Mouse (Mus musculus) right cerebral cortex, adult 18-20 months (tissue): Measurements from ENCODE around the gene Ftl1.

Experiments
- DNase-seq: peaks from one replicate; pipeline ENCODE4 v3.0.0; 2022; ENCODE audit warnings: mixed read lengths

Gene Ftl1

DNA sequence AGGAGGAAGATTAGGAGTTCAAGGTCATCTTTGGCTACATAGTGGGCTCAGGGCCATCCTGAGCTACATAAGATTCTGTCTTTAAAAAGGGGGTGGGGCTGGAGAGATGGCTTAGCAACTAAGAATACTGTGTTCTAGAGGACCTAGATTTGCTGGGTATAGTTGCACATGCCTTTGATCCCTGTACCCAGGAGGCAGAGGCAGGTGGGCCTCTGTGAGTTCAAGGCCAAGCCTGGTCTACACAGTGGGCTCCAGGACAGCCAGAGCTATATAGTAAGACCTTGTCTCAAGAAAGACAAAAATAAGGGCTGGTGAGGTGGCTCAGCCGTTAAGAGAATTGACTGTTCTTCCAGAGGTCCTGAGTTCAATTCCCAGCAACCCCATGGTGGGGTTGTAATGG lies 9.7 kb downstream of the Ftl1 start:
- no peak for DNase-seq

GRCm38 (mm10) chr7:45447325-45447990 lies 12.2 kb downstream of the Ftl1 start:
- DNase-seq: no peak

- no peak for DNase-seq
Observed at GRCm38 (mm10) chr7:45446589-45446988, 13.1 kb downstream of the Ftl1 start.

DNA sequence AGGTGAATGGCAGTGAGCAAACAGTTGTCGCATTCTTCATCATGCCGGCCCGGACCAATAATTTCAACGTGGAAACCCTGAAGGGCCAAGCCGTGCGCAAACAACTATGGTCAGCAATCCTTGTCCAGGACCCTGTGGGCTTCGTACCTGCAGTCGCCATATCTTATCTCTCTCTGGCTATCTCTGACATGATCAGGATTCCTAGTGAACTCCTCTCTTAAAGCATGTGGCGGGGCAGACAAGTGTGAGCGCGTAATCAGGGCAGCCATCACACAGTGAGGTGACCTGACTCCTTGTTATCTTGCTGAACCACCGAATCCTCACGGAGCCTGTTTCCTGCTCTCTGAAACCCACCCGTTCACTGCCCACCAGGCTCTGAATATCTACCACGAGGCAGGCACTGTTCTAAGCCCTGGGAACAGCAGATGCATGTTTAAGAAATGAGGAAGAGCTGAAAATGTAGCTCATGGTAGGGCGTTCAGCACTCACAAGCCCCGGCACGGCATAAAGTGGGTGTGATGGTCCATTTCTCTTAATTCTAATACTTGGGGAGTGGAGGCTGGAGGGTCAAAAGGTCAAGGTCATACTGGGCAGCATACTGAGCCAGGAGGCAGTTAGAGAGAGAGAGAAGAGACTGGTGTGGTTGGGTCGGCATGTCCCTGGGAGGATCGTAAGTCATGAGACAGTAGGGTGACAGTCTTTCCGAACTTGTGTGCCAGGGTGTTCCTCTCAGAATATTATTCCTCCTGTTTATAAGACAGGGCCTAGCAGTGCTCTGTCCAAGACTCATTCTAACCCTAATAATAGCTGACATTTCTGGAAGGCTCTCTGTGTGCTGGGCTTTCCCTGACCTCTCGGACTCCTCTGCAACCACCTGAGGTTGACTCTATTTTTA lies 15.9 kb downstream of the Ftl1 start:
- no peak for DNase-seq

GRCm38 (mm10) chr7:45437521-45438276 lies 22.0 kb downstream of the Ftl1 start, which contains the start of gene Ruvbl2:
Gene Ruvbl2 (minus strand): TSS chr7:45438096.
- no peak for DNase-seq

- DNase-seq: no peak
Observed at GRCm38 (mm10) chr7:45437046-45437445, 22.6 kb downstream of the Ftl1 start.

DNA sequence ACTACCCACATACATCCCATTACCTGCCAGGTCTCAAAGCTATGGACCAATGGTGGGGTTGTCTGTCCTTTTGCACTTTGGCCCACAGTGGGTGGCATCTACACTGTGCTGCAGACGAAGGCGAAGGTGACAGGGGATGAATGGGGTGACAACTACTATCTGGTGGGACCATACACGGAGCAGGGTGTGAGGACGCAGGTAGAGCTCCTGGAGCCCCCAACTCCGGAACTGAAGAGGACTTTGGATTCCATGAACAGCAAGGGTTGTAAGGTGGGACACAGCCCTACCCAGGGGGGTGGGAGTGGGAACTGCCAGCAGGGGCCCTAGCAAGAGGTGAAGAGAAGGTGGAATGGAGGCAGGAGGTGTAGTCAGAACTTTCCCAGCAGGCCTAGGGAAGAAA lies 23.2 kb downstream of the Ftl1 start:
- DNase-seq: no peak

GRCm38 (mm10) chr7:45435038-45435437 lies 24.6 kb downstream of the Ftl1 start:
- DNase-seq: no peak

GRCm38 (mm10) chr7:45434203-45435015 lies 25.3 kb downstream of the Ftl1 start, which contains the start of gene Gys1:
Gene Gys1 (plus strand): TSS chr7:45434844.
- peak; percentile 100 for DNase-seq

DNA sequence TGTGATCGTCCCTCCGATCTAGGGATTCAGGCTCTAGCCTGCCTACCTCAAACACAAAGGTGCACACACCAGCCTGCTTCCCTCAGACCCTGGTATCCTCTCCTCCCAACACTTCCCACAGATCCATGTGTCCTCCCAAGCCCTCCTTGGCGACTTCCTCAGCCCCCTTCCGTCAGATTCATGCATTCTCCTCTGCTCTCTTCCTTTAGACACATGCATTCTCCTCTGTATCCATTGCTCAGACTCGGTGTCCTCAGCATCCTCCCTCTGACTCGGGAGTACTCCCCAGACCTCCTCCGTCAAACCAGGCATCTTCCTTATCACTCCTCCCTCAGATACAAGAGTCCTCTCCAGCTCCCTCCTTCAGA lies 25.9 kb downstream of the Ftl1 start:
- no peak for DNase-seq

DNA sequence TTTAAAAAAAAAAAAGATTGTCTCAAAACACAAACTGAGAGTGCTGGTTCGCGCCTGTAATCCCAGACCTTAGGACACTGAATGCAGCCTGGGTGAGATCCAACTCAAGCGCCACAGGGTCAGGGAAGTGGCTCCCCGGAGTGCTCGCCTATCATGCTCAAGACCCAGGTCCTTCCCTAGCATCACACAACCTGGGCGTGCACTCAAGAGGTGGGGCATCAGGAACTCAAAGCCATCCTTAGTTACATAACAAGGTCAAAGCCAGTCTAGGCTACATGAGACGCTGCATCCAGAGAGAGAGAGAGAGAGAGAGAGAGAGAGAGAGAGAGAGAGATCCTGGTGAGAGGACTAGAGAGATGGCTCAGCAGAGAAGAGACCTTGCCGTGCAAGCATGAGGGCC lies 33.1 kb downstream of the Ftl1 start:
- DNase-seq: no peak

DNA sequence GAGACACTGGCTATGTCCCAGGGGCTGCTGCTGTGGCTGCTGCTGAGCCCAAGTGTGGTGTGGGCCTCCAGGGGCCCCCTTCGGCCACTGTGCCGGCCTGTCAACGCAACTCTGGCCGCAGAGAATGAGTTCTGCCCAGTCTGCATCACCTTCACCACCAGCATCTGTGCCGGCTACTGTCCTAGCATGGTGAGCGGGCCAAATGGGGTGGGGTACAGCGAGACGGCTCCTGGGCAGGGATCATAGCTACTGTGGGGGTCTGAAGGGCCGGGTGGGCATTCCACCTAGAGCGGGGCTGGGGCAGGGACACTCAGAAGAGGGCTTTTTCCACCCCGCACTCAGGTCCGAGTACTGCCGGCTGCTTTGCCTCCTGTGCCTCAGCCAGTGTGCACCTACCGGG lies 38.5 kb downstream of the Ftl1 start:
- no peak for DNase-seq

DNA sequence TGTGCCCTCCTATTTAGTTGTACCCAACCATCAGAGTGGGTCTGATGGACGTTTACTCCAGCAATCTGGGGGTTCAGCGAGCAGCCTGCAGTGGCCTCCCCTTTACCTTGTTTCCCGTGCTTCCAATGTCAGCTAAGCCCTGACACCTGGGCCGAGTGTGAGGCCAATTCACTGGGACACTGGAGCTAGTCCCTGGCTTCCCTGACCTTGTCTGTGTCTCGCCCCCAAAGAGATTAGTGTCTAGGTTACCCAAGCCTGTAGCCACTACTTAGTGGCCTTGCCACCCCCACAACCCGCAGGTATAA lies 39.1 kb downstream of the Ftl1 start, which contains the start of gene Lhb:
Gene Lhb, plus strand, starts transcription at position 206 of the 305 bp plus-strand sequence.
- DNase-seq: no peak

GRCm38 (mm10) chr7:45419859-45420614 lies 39.6 kb downstream of the Ftl1 start:
- no peak for DNase-seq

GRCm38 (mm10) chr7:45417962-45418492 lies 41.7 kb downstream of the Ftl1 start:
- no peak for DNase-seq

DNA sequence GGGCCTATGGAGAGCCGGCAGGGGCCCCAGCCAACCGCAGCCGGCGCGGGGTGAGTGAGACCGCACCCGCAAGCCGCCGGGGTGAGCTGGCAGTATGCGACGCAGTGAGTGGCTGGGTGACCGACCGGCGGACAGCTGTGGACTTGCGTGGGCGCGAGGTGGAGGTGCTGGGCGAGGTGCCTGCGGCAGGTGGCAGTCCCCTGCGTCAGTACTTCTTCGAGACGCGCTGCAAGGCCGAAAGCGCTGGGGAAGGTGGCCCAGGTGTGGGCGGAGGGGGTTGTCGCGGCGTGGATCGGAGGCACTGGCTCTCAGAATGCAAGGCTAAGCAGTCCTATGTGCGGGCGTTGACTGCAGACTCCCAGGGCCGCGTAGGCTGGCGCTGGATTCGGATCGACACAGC lies 44.0 kb downstream of the Ftl1 start:
- peak; percentile 55 for DNase-seq

DNA sequence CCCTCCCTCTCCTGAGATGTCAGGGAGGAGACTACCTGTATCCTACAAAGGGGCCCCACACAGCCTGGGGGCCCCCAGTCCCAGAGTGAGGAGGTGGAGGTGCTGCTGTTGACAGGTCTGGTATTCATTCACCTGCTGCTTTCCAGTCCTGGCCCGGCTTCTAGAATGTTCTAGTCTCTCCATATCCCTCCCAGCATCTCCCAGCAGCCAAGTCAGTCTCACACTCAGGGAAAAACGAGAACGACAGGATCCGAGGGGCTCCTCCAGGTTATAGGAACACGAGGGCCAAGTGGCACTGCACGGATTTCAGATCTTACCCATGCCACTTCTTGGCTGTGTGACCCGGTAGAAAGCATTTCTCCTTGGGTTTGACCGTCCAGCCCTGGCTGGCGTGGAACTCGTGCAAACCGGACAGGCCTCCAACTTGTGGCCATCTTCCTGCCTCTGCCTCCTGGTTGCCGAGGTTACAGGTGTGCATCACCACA lies 44.9 kb downstream of the Ftl1 start:
- DNase-seq: no peak

GRCm38 (mm10) chr7:45413864-45414739 lies 45.6 kb downstream of the Ftl1 start:
- no peak for DNase-seq

- no peak for DNase-seq
Observed at GRCm38 (mm10) chr7:45413113-45413863, 46.4 kb downstream of the Ftl1 start, which contains the start of gene Ntf5. Gene Ntf5 (plus strand): TSS chr7:45413695.

- no peak for DNase-seq
Observed at GRCm38 (mm10) chr7:45412421-45412820, 47.3 kb downstream of the Ftl1 start.
